Mouse (Mus musculus) C2C12 (cell line): ENCODE data around the gene Pde10a.

Source experiments
- CTCF ChIP-seq: IDR thresholded peaks from one replicate; pipeline ENCODE4 v1.5.1; 2011; ENCODE audit not compliant: control insufficient read depth, insufficient read depth, insufficient read length
- MYOG ChIP-seq: IDR thresholded peaks from one replicate; pipeline ENCODE4 v1.6.1; 2011; ENCODE audit not compliant: control insufficient read depth, insufficient read length; ENCODE audit errors: extremely low read depth

GRCm38 (mm10) chr17:8688096-8688495, 162.9 kb downstream of the Pde10a start:
- no peak for TF ChIP-seq CTCF
- no peak for TF ChIP-seq MYOG
